Mouse (Mus musculus) limb, embryonic 14.5 days (tissue): ENCODE measurements at regions not wholly inside any gene's neighbourhood (a gene's known extent, or its start where the extent isn't known, plus 50 kb on each side); places are given as distances from the start of the nearest gene placed in this dataset.
A peak's percentile ranks its signal among the peaks of the same experiment; 100 is the strongest.

Experiments
- ATAC-seq: fragments of 200-750 bp; cut with Nextera tagmentation; 2 replicates; pipeline ENCODE4 v1.8.0; 2017; ENCODE audit warnings: low read depth, moderate number of reproducible peaks, moderate TSS enrichment; ENCODE audit not compliant: low FRiP score
- DNase-seq: peaks from one replicate; pipeline ENCODE4 v3.0.0-alpha.2; 2015; ENCODE audit warnings: low spot score
- H3K27ac ChIP-seq: fragments of 300-500 bp; sonication (generic); replicated peaks from 2 replicates; pipeline ENCODE4 v1.5.1; 2014; ENCODE audit warnings: low read depth, mild to moderate bottlenecking, low read length, moderate library complexity, mixed read lengths
- H3K27me3 ChIP-seq: fragments of 300-500 bp; sonication (generic); 2 replicates; pipeline ENCODE4 v1.6.1; 2014; ENCODE audit warnings: low read length, mixed read lengths; ENCODE audit not compliant: control insufficient read depth, insufficient read depth
- H3K36me3 ChIP-seq: fragments of 300-500 bp; sonication (generic); 2 replicates; pipeline ENCODE4 v1.6.1; 2014; ENCODE audit warnings: mild to moderate bottlenecking, low read length, moderate library complexity, mixed read lengths; ENCODE audit not compliant: control insufficient read depth, insufficient read depth
- H3K4me1 ChIP-seq: fragments of 300-500 bp; sonication (generic); 2 replicates; pipeline ENCODE4 v1.6.1; 2014; ENCODE audit warnings: antibody characterized with exemption, low read length, mixed read lengths; ENCODE audit not compliant: control insufficient read depth, insufficient read depth
- H3K4me2 ChIP-seq: fragments of 300-500 bp; sonication (generic); replicated peaks from 2 replicates; pipeline ENCODE4 v1.6.1; 2014; ENCODE audit warnings: low read depth, mild to moderate bottlenecking, low read length, moderate library complexity; ENCODE audit not compliant: severe bottlenecking
- H3K4me3 ChIP-seq: fragments of 300-500 bp; sonication (generic); replicated peaks from 2 replicates; pipeline ENCODE4 v1.5.1; 2014; ENCODE audit warnings: low read length
- H3K9ac ChIP-seq: fragments of 300-500 bp; sonication (generic); 2 replicates; pipeline ENCODE4 v1.6.1; 2014; ENCODE audit warnings: mild to moderate bottlenecking, low read depth, low read length, moderate library complexity; ENCODE audit not compliant: severe bottlenecking
- H3K9me3 ChIP-seq: fragments of 300-500 bp; sonication (generic); 2 replicates; pipeline ENCODE4 v1.6.1; 2016; ENCODE audit warnings: low read length; ENCODE audit not compliant: control insufficient read depth
- POLR2A ChIP-seq: fragments of 200-500 bp; IDR thresholded peaks from 2 replicates; pipeline ENCODE4 v1.8.0; 2012; ENCODE audit warnings: inconsistent platforms, mild to moderate bottlenecking, moderate library complexity, borderline replicate concordance; ENCODE audit not compliant: insufficient read depth, insufficient read length; ENCODE audit errors: extremely low read depth
- WGBS: fragments of 180-500 bp; shearing (Covaris S2); extraction: QIAGEN DNeasy Blood & Tissue Kit; methylation state at CpG from one replicate; pipeline ENCODE4 v1.1.7; 2014; 5-methylcytosine and 5-hydroxymethylcytosine counted together

GRCm38 (mm10) chr15:93926262-93926661, 330.6 kb upstream of the Prickle1 start:
- ATAC-seq (no peak), DNase-seq (peak; percentile 69)
- Histone ChIP-seq H3K9me3 (no peaks in the 10 kb centered on the region), H3K4me1 (peaks cover 34% of the 10 kb centered on the region), H3K4me3 (no peak overlapping the region), H3K27ac (no peak overlapping the region), H3K9ac (no peak overlapping the region), H3K4me2 (no peak overlapping the region), H3K36me3 (no peaks in the 10 kb centered on the region), H3K27me3 (no peaks in the 10 kb centered on the region)
- no peak for TF ChIP-seq POLR2A

GRCm38 (mm10) chr15:93921457-93922234, 326.0 kb upstream of the Prickle1 start:
- H3K27me3 ChIP-seq: no peaks in the 10 kb centered on the region

GRCm38 (mm10) chr15:93920996-93921395, 325.3 kb upstream of the Prickle1 start:
- TF ChIP-seq POLR2A: no peak
- peaks cover 24% of the 10 kb centered on the region for H3K4me1 ChIP-seq
- no peak overlapping the region for H3K4me3 ChIP-seq
- no peaks in the 10 kb centered on the region for H3K9me3 ChIP-seq
- no peak overlapping the region for H3K4me2 ChIP-seq
- no peaks in the 10 kb centered on the region for H3K36me3 ChIP-seq
- H3K27me3 ChIP-seq: no peaks in the 10 kb centered on the region
- no peak overlapping the region for H3K27ac ChIP-seq
- 89% methylated on average over 5 of the region's 5 CpGs for WGBS
- no peak for DNase-seq
- ATAC-seq: no peak
- H3K9ac ChIP-seq: no peak overlapping the region

More at GRCm38 (mm10) chr15:93921457-93922234, 326.0 kb upstream of the Prickle1 start:
- no peak for TF ChIP-seq POLR2A
- Histone ChIP-seq H3K36me3 (no peaks in the 10 kb centered on the region), H3K9me3 (no peaks in the 10 kb centered on the region), H3K27ac (no peak overlapping the region), H3K4me2 (no peak overlapping the region), H3K4me3 (no peak overlapping the region), H3K9ac (no peak overlapping the region), H3K4me1 (peaks cover 24% of the 10 kb centered on the region)
- ATAC-seq (peak; percentile 78), DNase-seq (peak; percentile 68)
- WGBS: 63% methylated on average over 6 of the region's 6 CpGs

GRCm38 (mm10) chr15:93919577-93919976, 323.9 kb upstream of the Prickle1 start:
- H3K27ac ChIP-seq: no peak overlapping the region
- TF ChIP-seq POLR2A: no peak
- H3K4me2 ChIP-seq: no peak overlapping the region
- peak; percentile 35 for DNase-seq
- 65% methylated on average over 6 of the region's 6 CpGs for WGBS
- no peak overlapping the region for H3K9ac ChIP-seq
- H3K36me3 ChIP-seq: no peaks in the 10 kb centered on the region
- no peaks in the 10 kb centered on the region for H3K9me3 ChIP-seq
- no peaks in the 10 kb centered on the region for H3K27me3 ChIP-seq
- H3K4me3 ChIP-seq: no peak overlapping the region
- H3K4me1 ChIP-seq: peaks cover 22% of the 10 kb centered on the region
- no peak for ATAC-seq

GRCm38 (mm10) chr15:93916856-93917255, 321.2 kb upstream of the Prickle1 start:
- no peaks in the 10 kb centered on the region for H3K27me3 ChIP-seq
- DNase-seq (peak; percentile 81), ATAC-seq (no peak)
- TF ChIP-seq POLR2A: no peak
- peak overlapping the region; percentile 15; the same call in 1 of the 2 replicates for H3K27ac ChIP-seq
- H3K4me3 ChIP-seq: no peak overlapping the region
- H3K9ac ChIP-seq: no peak overlapping the region
- no peak overlapping the region for H3K4me2 ChIP-seq
- WGBS: 20% methylated on average over 3 of the region's 3 CpGs
- H3K36me3 ChIP-seq: no peaks in the 10 kb centered on the region
- H3K9me3 ChIP-seq: no peaks in the 10 kb centered on the region
- peaks cover 12% of the 10 kb centered on the region for H3K4me1 ChIP-seq

- Histone ChIP-seq H3K9me3 (no peaks in the 10 kb centered on the region), H3K27me3 (no peaks in the 10 kb centered on the region), H3K4me1 (peaks cover 9% of the 10 kb centered on the region), H3K36me3 (no peaks in the 10 kb centered on the region), H3K4me2 (no peak overlapping the region), H3K9ac (no peak overlapping the region), H3K27ac (no peak overlapping the region), H3K4me3 (no peak overlapping the region)
- ATAC-seq (no peak), DNase-seq (no peak)
- 58% methylated on average over 5 of the region's 5 CpGs for WGBS
- no peak for TF ChIP-seq POLR2A
These were observed 317.8 kb upstream of the Prickle1 start for GRCm38 (mm10) chr15:93913462-93913861.
